Mouse (Mus musculus): ENCODE measurements around the gene Tigar. TPM values are rescaled to one million over a fixed set of nuclear protein-coding genes. Genes with fewer than 3 reads are reported as not detected.
A peak's percentile ranks its signal among the peaks of the same experiment; 100 is the strongest.

The Tigar gene
- polyA plus RNA-seq, 1 experiment from 2014 or later: 8.8 TPM

DNA sequence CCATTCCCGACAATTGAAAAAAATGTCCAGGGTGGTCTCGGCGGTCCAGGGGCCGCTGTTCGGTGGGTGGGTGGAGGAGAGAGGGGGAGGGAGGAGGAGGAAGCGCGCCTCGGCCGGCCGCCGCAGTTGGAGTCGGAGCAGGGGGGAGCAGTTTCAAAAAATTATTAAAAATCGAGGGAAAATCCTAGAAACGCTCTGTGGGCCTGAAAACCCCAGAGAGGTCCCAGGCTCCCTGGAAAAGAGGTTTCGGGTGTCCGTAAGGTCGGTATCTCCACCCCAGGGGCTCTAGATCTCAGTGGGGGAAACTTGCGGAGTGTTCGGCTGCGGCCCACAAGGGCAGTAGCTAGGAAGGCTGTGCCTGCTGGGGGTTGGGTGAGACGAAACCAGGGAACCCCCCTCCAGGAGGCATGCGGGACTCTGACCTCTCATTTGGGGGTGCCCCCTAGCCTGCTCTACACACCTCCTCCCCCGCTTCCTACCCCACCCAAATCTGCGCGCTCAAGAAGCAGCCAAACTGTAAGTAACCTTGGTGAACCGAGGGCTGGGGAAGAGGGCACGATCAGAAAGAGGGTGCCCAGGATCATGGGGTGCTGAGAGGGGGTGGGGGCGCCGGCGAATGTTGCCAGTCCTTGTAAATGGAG, 40.1 kb upstream of the Tigar start:
- peak overlapping the region; percentile 87 for H3K9ac ChIP-seq
- peak overlapping the region; percentile 76 for H3K4me3 ChIP-seq (replicated peaks)
- H3K4me2 ChIP-seq: peak overlapping the region; percentile 82
- H3K27ac ChIP-seq: peak overlapping the region; percentile 78
- H3K27me3 ChIP-seq: peaks cover 17% of the 10 kb centered on the region
- peaks cover 28% of the 10 kb centered on the region for H3K36me3 ChIP-seq (replicated peaks)
- ATAC-seq (ENCODE audit: low FRiP score): no peak
- under 1% methylated on average over 30 of the region's 30 CpGs for WGBS
- H3K9me3 ChIP-seq: no peaks in the 10 kb centered on the region
- peaks cover 82% of the 10 kb centered on the region for H3K4me1 ChIP-seq

DNA sequence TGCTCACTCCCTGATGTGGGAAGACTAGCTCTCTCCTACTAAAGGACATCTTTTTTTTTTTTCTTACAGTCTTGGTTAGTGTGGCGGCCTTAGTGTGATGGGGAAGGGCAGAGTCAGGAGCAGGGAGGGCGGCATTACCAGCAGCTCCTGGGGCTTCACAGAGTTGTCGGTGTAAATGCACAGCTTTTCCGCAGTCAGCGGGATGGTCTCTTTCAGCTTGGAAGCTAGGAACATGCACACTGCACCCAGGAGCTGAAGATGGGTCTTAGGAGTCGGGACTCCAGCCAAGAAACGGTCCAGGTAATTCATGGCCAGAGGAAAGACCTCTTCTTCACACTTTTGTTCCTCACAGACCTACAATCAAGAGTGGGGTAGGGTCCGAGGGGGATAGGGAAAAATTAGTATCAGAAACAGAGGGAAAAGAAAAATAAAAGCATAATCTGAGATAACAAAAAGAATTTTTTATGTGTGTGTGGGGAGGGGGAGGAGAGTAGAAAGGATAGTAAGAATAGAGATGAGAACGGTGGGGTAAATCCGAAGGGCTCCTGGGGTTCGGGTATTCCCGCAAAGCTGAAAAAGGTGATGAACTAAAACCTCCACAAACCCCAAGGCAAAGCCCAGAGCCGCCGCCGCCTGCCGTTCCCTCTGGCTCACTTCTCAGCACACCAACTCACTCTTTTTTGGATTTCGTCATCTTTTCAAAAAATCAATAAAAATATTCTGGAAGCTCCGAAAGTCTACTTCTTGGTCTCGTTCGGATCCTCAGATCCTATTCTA, 39.4 kb upstream of the Tigar start:
- Histone ChIP-seq H3K27me3 (peaks cover 10% of the 10 kb centered on the region), H3K36me3 (replicated peaks) (peaks cover 35% of the 10 kb centered on the region), H3K4me3 (replicated peaks) (peak overlapping the region; percentile 76), H3K4me2 (peak overlapping the region; percentile 82), H3K9ac (peak overlapping the region; percentile 87), H3K9me3 (no peaks in the 10 kb centered on the region), H3K27ac (peak overlapping the region; percentile 78), H3K4me1 (peaks cover 82% of the 10 kb centered on the region)
- no peak for ATAC-seq (ENCODE audit: low FRiP score)
- WGBS: 3% methylated on average over 20 of the region's 20 CpGs

DNA sequence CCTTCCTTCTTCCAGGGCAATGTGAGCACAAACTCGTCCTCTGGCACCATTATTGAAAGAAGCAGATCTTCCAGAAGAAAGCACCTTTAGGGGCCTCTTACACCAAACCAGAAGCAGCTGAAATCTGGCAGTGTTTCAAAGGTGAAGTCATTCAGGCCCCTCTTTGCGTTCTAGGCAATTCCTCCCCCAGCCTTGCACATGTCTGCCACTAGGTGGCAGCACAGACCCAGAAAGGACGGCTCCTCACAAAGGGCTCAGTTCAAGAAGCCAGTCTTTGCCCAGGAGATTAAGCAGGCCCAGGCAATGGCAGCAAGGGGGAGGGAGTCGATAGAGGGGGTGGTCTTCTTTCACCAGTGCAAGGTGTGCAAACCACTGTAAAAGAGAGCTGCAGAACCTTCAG, 38.3 kb upstream of the Tigar start:
- Histone ChIP-seq H3K36me3 (replicated peaks) (peaks cover 42% of the 10 kb centered on the region), H3K9ac (no peak overlapping the region; the same call in 1 of the 2 replicates)

DNA sequence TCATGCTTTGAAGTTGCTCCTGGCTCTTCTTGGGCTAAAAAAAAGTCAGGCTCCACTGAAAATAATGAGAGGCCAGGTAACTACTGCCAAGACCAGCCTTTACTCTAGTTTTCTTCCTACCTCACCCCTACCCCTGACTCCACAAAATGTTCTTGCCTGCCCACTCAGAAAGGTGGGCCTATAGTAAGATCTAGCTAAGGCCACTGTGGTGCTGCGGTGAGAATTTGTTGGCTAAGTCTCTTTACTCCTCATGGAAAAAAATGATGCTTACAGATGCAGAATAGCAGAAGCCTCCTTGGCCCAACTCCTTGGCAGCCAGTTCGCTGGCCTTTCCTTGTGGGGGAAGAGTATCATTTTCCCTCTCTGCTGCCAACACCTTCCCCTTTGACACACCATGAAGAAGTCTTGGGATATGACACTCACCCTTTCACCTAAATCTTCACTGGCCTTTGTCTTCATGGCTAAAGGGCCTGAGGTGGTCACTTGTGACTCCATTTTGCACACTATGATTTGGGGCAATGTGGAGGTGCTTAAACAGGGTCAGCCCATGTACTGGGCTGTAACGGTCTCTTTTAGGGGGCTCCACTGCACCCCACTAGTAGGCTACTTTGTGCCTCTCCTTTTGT, 37.1 kb upstream of the Tigar start:
- Histone ChIP-seq H3K4me3 (replicated peaks) (no peak overlapping the region), H3K36me3 (replicated peaks) (peaks cover 47% of the 10 kb centered on the region), H3K27me3 (no peaks in the 10 kb centered on the region), H3K4me1 (peaks cover 81% of the 10 kb centered on the region), H3K4me2 (no peak overlapping the region), H3K9me3 (no peaks in the 10 kb centered on the region), H3K27ac (peak overlapping the region; percentile 46), H3K9ac (0 out of 2 replicates have a peak overlapping the region, but pooled peaks have one; percentile 12)
- WGBS: 93% methylated on average over 3 of the region's 3 CpGs
- no peak for ATAC-seq (ENCODE audit: low FRiP score)

More for the DNA sequence above, 38.3 kb upstream of the Tigar start:
- peak overlapping the region; percentile 76 for H3K4me3 ChIP-seq (replicated peaks)
- H3K27ac ChIP-seq: peak overlapping the region; percentile 78; the same call in 1 of the 2 replicates
- peak; percentile 33 for ATAC-seq (ENCODE audit: low FRiP score)
- H3K4me1 ChIP-seq: peaks cover 82% of the 10 kb centered on the region
- no peaks in the 10 kb centered on the region for H3K27me3 ChIP-seq
- WGBS: 0% methylated on average over 4 of the region's 4 CpGs
- peak overlapping the region; percentile 82 for H3K4me2 ChIP-seq
- no peaks in the 10 kb centered on the region for H3K9me3 ChIP-seq

DNA sequence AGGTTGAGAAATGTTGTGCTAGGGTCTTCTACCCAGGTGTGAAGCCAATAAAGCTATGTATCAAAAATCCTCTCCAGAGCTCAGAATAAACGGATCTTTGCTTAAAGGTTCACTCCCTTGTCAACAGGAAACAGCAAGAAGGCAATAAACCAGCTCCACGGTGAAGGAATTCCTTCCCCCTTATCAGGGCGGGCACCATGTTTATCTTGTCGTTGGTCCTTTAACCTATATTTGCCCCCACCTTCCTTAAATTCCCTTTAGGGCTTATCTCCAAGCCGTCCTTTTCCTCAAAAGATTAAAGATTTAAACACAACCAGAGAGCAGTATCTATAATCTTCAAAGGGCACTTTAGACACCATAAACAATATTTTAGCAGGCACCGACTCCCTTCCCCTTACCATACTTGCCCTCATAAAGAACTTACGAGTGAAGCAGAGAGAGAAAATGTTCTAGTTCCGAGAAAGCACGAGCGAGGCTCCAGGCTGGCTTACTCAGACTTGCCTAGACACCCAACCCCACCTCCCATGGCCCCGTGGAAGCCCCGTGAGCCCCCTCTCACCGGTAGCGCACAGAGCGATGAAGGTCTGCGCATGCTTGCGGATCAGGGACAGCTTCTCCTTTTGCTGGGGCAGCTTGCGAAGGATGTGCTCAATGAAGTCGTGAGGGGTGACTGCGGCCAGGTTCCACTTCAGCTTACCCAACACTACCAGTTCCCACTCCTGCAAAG, 36.3 kb upstream of the Tigar start:
- Histone ChIP-seq H3K27me3 (no peaks in the 10 kb centered on the region), H3K4me2 (no peak overlapping the region), H3K4me3 (replicated peaks) (no peak overlapping the region), H3K36me3 (replicated peaks) (peaks cover 54% of the 10 kb centered on the region), H3K4me1 (peaks cover 74% of the 10 kb centered on the region), H3K27ac (peak overlapping the region; percentile 46), H3K9me3 (no peaks in the 10 kb centered on the region), H3K9ac (peak overlapping the region; percentile 25; the same call in 1 of the 2 replicates)
- no peak for ATAC-seq (ENCODE audit: low FRiP score)
- 84% methylated on average over 20 of the region's 20 CpGs for WGBS

DNA sequence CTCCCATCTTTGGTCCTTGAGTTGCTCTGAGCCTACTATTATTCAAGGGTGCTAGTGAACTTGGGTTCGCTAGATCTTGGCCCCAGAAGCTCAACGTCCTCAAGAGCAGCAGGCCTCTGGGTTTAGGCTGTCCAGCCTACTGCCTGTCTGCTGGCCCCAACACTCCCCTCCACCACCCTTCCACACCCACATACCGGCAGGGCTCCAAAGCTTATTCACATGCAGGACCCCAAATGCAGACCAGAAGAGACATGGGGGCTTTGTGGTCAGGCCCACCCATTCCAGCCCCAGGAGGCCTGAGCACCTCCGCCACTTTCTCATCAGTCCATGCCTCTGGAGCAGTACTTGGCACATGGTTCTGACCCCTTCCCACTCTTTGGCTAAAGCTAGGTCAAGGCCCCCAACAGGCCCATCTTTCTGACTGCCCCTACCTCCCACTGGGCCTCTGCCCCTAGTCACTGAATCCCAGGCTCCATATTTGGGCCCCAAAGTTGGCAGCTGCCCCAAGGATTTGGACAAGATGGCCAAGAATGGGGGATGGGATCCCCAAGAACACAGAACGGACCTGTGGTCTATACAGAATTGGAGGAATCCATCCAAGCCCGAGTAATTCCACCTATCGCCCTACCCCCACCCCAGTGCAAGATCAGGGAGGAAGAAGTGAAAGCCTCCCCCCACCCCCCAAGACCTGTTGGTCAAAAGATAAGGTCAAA, 34.4 kb upstream of the Tigar start:
- Histone ChIP-seq H3K9me3 (no peaks in the 10 kb centered on the region), H3K4me3 (replicated peaks) (no peak overlapping the region), H3K36me3 (replicated peaks) (peaks cover 73% of the 10 kb centered on the region), H3K27ac (peak overlapping the region; percentile 56), H3K9ac (no peak overlapping the region; the same call in 1 of the 2 replicates), H3K27me3 (no peaks in the 10 kb centered on the region), H3K4me2 (no peak overlapping the region), H3K4me1 (peaks cover 64% of the 10 kb centered on the region)
- WGBS: 85% methylated on average over 7 of the region's 7 CpGs
- no peak for ATAC-seq (ENCODE audit: low FRiP score)

DNA sequence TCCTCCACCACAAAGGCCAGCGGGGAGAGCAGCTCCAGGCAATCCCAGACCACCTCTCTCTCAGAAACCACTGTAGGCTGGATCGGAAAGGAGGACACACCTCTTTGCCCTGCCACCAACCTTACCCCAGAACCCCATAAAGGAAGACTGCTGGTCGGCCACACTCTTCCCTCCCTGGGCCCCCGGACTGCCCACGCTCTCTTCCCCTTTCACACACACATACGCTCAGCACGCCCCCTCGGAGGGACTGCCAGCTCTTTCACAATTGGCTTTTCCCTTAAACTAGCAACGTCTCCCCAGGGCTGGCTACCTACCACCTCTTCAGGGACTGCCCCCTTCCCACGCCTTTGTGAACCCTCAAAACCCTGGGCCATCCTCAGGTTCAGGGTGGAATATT, 33.8 kb upstream of the Tigar start:
- ATAC-seq (ENCODE audit: low FRiP score): no peak
- Histone ChIP-seq H3K27ac (peak overlapping the region; percentile 56), H3K4me2 (no peak overlapping the region), H3K27me3 (no peaks in the 10 kb centered on the region), H3K9me3 (no peaks in the 10 kb centered on the region), H3K4me1 (peaks cover 58% of the 10 kb centered on the region), H3K9ac (0 out of 2 replicates have a peak overlapping the region, but pooled peaks have one; percentile 21), H3K36me3 (replicated peaks) (peaks cover 79% of the 10 kb centered on the region), H3K4me3 (replicated peaks) (no peak overlapping the region)
- WGBS: 84% methylated on average over 10 of the region's 10 CpGs

DNA sequence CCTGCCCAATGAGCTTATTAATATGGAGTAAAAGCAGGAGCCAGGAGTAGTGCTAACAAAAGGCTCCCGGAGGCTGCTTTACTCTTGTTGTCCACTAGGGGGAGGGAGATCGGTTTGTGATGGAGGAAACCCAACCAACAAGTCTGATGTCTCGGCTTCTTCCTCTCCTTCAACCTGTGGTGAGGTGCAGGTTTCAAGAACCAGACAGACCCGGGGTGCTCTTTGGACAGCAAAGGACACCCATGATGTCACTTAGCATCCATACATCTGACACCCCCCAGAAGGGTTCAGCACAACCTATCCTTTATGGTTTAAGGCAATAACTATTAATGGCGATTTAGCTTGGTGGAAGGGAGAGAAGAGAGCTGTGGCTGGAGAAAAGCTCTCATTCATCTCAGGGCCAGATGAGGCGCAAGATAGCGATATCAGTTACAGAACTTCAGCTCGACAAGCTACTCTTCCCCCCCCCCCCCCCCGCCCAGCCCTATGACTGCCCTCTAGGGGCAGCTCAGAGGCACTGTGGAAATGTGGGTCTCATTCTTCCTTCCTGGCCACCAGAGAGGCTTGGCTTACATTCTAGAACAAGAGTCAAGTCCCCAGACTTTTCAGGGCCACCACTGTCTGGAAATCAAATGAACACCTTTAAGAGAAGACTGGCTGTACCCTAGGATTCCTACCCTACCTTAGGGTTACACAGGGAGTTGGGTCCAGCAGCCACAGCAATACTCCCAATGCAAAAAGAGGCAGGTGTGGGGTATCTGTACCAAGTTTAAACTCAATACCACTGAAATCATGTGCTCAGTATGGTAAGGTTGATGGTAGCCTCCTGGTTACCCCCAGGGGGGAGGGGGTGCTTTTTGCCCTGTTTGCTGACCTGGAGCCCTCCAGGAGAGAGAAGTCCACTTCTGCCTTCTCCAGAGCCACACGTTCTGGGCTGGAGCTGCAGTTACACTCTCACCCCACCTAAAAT, 33.1 kb upstream of the Tigar start:
- peak; percentile 47 for ATAC-seq (ENCODE audit: low FRiP score)
- Histone ChIP-seq H3K4me3 (replicated peaks) (no peak overlapping the region), H3K9me3 (no peaks in the 10 kb centered on the region), H3K27me3 (no peaks in the 10 kb centered on the region), H3K4me1 (peaks cover 52% of the 10 kb centered on the region), H3K9ac (no peak overlapping the region), H3K4me2 (no peak overlapping the region; the same call in 1 of the 2 replicates), H3K27ac (peak overlapping the region; percentile 56), H3K36me3 (replicated peaks) (peaks cover 86% of the 10 kb centered on the region)
- 18% methylated on average over 9 of the region's 10 CpGs for WGBS

DNA sequence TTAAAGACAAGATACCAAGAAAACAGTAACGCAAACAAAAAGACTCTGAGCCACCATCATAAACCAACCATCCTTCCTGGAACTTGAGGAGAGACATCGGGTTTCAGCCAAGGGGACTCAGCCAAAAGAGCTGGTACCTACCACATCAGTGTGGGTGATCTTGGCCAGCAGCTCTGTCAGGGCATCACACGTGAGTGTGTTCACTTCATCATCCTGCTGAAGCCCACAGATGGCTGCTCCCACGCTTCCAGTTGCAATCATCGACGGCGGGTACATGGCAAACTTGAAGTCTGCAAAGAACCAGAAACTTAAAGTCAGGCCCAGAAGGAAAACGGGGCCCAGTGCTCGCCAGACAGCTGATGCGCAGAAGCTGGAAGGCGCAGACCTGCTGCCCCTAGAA, 29.6 kb upstream of the Tigar start:
- H3K4me2 ChIP-seq: no peak overlapping the region
- no peaks in the 10 kb centered on the region for H3K9me3 ChIP-seq
- no peaks in the 10 kb centered on the region for H3K27me3 ChIP-seq
- H3K27ac ChIP-seq: no peak overlapping the region
- H3K9ac ChIP-seq: no peak overlapping the region
- 94% methylated on average over 11 of the region's 11 CpGs for WGBS
- no peak for ATAC-seq (ENCODE audit: low FRiP score)
- peaks cover 76% of the 10 kb centered on the region for H3K36me3 ChIP-seq (replicated peaks)
- peaks cover 44% of the 10 kb centered on the region for H3K4me1 ChIP-seq
- H3K4me3 ChIP-seq (replicated peaks): no peak overlapping the region

DNA sequence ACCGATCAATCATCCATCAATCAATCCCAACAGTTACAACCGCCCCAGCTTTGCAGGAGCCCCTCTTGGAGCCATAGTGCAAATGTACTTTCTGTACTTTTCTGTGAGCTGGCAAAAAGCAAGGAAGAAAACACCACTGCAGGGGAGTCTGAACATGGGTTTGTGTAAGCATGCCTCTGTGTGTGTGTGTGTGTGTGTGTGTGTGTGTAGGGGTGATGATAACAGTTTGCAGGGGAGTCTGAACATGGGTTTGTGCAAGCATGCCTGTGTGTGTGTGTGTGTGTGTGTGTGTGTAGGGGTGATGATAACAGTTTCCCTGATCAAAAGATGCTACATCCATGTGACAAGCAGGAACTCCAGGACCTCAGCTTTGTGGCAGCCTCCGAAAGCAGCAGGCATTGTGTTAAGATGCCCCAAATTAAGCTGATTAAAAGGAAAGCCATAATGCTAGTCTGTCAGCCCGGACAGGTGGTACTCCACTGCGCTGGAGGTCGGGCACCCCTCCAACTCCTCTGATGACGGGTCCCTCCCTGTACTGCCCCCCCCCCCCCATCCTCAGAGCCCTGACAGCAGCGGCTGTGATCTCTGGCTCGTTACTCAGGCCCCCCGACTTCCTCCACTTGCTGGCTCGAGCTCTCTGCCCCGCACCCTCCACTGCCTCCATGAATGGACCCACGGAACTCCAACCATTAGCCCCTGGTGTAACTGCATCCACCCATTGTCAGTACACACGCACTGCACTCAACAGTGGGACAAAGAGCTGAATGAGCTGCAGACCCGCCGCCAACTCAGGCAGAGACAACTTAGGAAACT, 24.3 kb upstream of the Tigar start:
- H3K4me2 ChIP-seq: peak overlapping the region; percentile 43
- no peaks in the 10 kb centered on the region for H3K9me3 ChIP-seq
- WGBS: 18% methylated on average over 14 of the region's 16 CpGs
- peak; percentile 92 for ATAC-seq (ENCODE audit: low FRiP score)
- 0 out of 2 replicates have a peak overlapping the region, but pooled peaks have one; percentile 21 for H3K9ac ChIP-seq
- H3K4me3 ChIP-seq (replicated peaks): no peak overlapping the region
- H3K27ac ChIP-seq: peak overlapping the region; percentile 75
- H3K27me3 ChIP-seq: no peaks in the 10 kb centered on the region
- peaks cover 79% of the 10 kb centered on the region for H3K36me3 ChIP-seq (replicated peaks)
- peaks cover 48% of the 10 kb centered on the region for H3K4me1 ChIP-seq
